Mouse (Mus musculus) heart, embryonic 13.5 days (tissue): ENCODE data around the gene Fam19a1. TPM values are rescaled to one million over a fixed set of nuclear protein-coding genes. Genes with fewer than 3 reads are reported as not detected.

Source experiments
- ATAC-seq: fragments of 200-750 bp; cut with Nextera tagmentation; 2 replicates; pipeline ENCODE4 v1.8.0; 2017; ENCODE audit warnings: moderate TSS enrichment; ENCODE audit not compliant: insufficient number of reproducible peaks, low FRiP score, low TSS enrichment; ENCODE audit errors: extremely low read depth
- H3K27ac ChIP-seq: fragments of 300-500 bp; sonication (generic); replicated peaks from 2 replicates; pipeline ENCODE4 v1.5.1; 2015; ENCODE audit warnings: moderate library complexity, mild to moderate bottlenecking, inconsistent platforms
- H3K27me3 ChIP-seq: fragments of 300-500 bp; sonication (generic); replicated peaks from 2 replicates; pipeline ENCODE4 v1.6.1; 2015; ENCODE audit warnings: mild to moderate bottlenecking, inconsistent platforms
- H3K36me3 ChIP-seq: fragments of 300-500 bp; sonication (generic); 2 replicates; pipeline ENCODE4 v1.6.1; 2015; ENCODE audit warnings: mild to moderate bottlenecking, inconsistent platforms
- H3K4me1 ChIP-seq: fragments of 300-500 bp; sonication (generic); 2 replicates; pipeline ENCODE4 v1.6.1; 2015; ENCODE audit warnings: inconsistent platforms
- H3K4me2 ChIP-seq: fragments of 300-500 bp; sonication (generic); 2 replicates; pipeline ENCODE4 v1.6.1; 2015; ENCODE audit warnings: inconsistent platforms, mild to moderate bottlenecking, moderate library complexity
- H3K4me3 ChIP-seq: fragments of 300-500 bp; sonication (generic); 2 replicates; pipeline ENCODE4 v1.5.1; 2015; ENCODE audit warnings: moderate library complexity, mild to moderate bottlenecking, inconsistent platforms
- H3K9ac ChIP-seq: fragments of 300-500 bp; sonication (generic); 2 replicates; pipeline ENCODE4 v1.6.1; 2015; ENCODE audit warnings: inconsistent platforms, mild to moderate bottlenecking, moderate library complexity
- H3K9me3 ChIP-seq: fragments of 300-500 bp; sonication (generic); 2 replicates; pipeline ENCODE4 v1.6.1; 2016; ENCODE audit warnings: inconsistent platforms
- WGBS: fragments of 180-500 bp; shearing (Covaris S2); methylation state at CpG from one replicate; pipeline ENCODE4 v1.1.7; 2015; ENCODE audit warnings: mixed read lengths; 5-methylcytosine and 5-hydroxymethylcytosine counted together
- polyA plus RNA-seq: library from polyadenylated mRNA; unstranded; fragments of >200 nt; fragmentation: Nextera tagmentation; extraction: Ambion mirVana; gene quantifications from 2 replicates; pipeline ENCODE4 v1.2.1, GENCODE M21; 2015

The Fam19a1 gene
- polyA plus RNA-seq, 1 experiment from 2014 or later = 0.64 TPM

DNA sequence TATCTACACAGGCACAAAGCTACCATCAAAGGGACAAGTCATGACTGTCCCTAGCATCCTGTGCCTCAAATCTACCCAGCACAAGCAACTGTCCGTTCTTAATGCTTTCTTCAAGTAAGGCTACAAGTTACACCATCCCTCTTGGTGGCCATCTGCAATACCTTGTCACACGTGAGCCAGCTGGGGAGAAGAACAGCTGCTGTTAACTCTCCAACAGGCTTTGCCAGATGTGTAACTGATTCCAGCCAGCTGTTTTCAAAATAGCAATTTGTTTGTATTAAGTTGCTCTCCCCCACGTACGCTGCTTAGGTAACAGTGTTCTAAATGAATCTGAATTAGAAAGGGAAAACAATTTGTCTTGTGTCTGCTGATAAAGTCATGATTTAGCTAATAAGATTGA lies 467.8 kb downstream of the Fam19a1 start:
- no peak overlapping the region for H3K9ac ChIP-seq
- H3K4me3 ChIP-seq = no peak overlapping the region
- no peaks in the 10 kb centered on the region for H3K4me1 ChIP-seq
- H3K9me3 ChIP-seq = no peaks in the 10 kb centered on the region
- WGBS = 68% methylated on average over 4 of the region's 4 CpGs
- no peaks in the 10 kb centered on the region for H3K27me3 ChIP-seq
- H3K4me2 ChIP-seq = no peak overlapping the region
- H3K27ac ChIP-seq = no peak overlapping the region
- no peak for ATAC-seq
- no peaks in the 10 kb centered on the region for H3K36me3 ChIP-seq

DNA sequence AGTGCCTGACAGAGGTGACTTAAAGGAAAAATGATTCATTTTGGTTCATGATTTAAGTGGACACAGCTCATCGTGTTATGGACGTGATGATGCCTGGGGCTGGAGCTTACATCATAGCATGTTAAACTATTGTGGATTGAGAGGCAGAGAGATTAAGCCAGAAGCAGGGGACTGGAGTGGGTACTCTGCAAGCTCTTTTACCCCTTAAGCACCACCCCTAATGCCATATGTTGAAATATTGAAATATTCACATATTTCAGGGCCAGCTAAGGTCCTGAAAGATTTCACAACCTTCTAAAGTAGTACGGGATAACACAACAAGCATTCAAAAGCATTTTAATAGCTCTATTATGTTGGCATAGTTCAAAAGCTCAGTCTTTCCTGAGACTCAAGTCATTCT lies 468.2 kb downstream of the Fam19a1 start:
- Histone ChIP-seq H3K27me3 (no peaks in the 10 kb centered on the region), H3K4me3 (no peak overlapping the region), H3K36me3 (no peaks in the 10 kb centered on the region), H3K9ac (no peak overlapping the region), H3K27ac (no peak overlapping the region), H3K4me1 (no peaks in the 10 kb centered on the region), H3K4me2 (no peak overlapping the region), H3K9me3 (no peaks in the 10 kb centered on the region)
- WGBS = 70% methylated on average over 3 of the region's 3 CpGs
- no peak for ATAC-seq

DNA sequence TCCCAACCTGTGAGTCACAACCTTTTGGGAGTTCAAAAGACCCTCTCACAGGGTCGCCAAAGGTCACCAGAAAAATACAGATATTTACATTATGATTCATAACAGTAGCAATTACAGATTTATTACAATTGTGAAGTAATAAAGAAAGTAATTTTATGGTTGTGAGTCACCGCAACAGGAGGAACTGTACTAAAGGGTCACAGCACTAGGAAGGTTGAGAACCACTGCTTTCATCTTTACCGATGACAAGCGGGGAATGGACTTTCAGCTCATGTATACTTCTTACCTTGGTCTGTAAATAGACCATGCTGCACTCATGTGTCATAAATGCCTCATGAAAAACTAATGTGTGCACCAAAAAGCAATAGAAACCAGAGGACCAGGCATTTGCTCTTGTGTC lies 474.5 kb downstream of the Fam19a1 start:
- no peak overlapping the region for H3K9ac ChIP-seq
- 78% methylated on average over 4 of the region's 4 CpGs for WGBS
- no peak overlapping the region for H3K4me2 ChIP-seq
- H3K27ac ChIP-seq = no peak overlapping the region
- no peaks in the 10 kb centered on the region for H3K9me3 ChIP-seq
- no peaks in the 10 kb centered on the region for H3K36me3 ChIP-seq
- no peak overlapping the region for H3K4me3 ChIP-seq
- no peaks in the 10 kb centered on the region for H3K4me1 ChIP-seq
- no peaks in the 10 kb centered on the region for H3K27me3 ChIP-seq
- no peak for ATAC-seq

DNA sequence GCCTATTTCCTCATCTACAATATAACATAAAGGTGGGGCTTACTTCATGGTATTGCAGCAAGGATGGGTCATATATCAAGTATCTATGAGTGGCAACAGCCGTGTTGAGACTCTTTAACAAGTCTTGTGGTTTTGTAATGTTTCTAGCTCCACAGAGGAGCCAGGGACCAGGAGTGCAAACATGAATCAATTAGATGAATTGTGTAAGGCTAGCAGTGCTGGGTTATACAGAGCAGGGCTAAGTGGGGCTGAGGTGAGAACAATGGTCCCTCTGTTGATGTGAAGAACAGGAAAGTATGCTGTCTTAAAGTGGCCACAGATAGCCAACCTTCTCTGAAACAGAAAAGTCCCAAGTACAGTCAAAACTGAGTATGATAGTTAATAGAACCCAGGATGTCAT lies 480.1 kb downstream of the Fam19a1 start:
- Histone ChIP-seq H3K36me3 (no peaks in the 10 kb centered on the region), H3K27ac (no peak overlapping the region), H3K4me2 (no peak overlapping the region), H3K4me3 (no peak overlapping the region), H3K9ac (no peak overlapping the region), H3K27me3 (no peaks in the 10 kb centered on the region), H3K4me1 (no peaks in the 10 kb centered on the region), H3K9me3 (no peaks in the 10 kb centered on the region)
- ATAC-seq = no peak
- 64% methylated on average over 1 of the region's 1 CpGs for WGBS

DNA sequence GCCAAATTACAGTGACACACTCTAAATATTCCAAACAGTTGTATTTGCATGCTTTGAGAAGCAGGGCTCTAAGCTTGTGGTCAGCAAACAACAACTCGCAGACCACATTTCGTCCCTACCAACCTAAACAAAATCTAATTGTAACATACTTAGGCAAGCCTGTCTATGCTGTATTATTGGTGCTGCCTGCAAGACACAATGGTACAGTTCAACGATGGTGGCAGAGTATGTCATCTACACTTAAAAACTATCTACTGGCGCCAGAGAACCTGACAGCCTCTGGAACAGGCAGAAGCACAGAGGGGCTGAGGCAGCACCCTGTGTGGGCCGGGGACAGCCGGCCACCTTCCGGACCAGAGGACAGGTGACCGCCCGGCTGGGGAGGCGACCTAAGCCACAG lies 482.2 kb downstream of the Fam19a1 start:
- Histone ChIP-seq H3K36me3 (no peaks in the 10 kb centered on the region), H3K9me3 (no peaks in the 10 kb centered on the region), H3K4me2 (no peak overlapping the region), H3K4me1 (no peaks in the 10 kb centered on the region), H3K27ac (no peak overlapping the region), H3K4me3 (no peak overlapping the region), H3K27me3 (no peaks in the 10 kb centered on the region), H3K9ac (no peak overlapping the region)
- 81% methylated on average over 10 of the region's 10 CpGs for WGBS
- ATAC-seq = no peak

DNA sequence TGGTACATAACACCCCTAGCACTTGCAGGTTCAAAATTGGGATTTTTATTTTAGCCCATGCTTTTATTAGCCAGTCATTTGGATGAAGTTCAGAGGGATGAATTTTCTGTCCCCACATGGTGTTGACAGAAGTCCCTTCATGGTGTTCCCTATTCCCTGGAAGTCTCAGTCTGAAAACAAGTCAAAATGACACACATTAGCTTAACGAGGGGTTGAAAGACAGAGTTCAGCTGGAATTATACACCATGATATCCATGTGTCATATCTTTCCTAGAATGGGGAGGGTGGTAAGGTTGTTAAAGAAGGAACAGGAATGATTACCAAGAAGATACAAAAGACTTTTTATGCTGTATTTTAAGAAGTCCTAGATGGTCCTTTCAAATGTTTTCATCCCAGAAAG lies 511.2 kb downstream of the Fam19a1 start:
- ATAC-seq = no peak
- 57% methylated on average over 1 of the region's 1 CpGs for WGBS

DNA sequence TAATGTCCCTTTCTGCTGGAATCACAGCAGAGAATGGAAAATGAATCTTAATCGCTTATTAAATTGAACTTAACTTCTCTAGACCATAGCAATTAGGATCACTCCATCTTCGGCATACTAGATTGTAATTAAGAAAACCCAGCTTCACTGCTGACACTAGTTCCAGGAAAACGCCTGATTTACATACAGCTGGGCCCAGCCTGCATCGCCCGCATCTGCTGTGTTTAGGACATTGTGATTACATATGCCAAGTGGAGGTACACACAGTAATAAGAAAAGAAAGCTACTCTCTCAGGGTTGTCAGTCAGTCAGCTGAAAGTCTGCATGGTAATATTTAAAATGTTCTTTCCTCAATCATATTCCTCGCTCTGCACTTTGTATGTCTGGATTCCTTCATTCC lies 518.6 kb downstream of the Fam19a1 start:
- no peak overlapping the region for H3K9ac ChIP-seq
- H3K27ac ChIP-seq = no peak overlapping the region
- ATAC-seq = no peak
- H3K9me3 ChIP-seq = no peaks in the 10 kb centered on the region
- no peaks in the 10 kb centered on the region for H3K4me1 ChIP-seq
- 81% methylated on average over 6 of the region's 6 CpGs for WGBS
- H3K36me3 ChIP-seq = no peaks in the 10 kb centered on the region
- H3K27me3 ChIP-seq = no peaks in the 10 kb centered on the region
- no peak overlapping the region for H3K4me3 ChIP-seq
- H3K4me2 ChIP-seq = no peak overlapping the region

More for the DNA sequence above, 511.2 kb downstream of the Fam19a1 start:
- Histone ChIP-seq H3K27me3 (no peaks in the 10 kb centered on the region), H3K9me3 (no peaks in the 10 kb centered on the region), H3K4me1 (no peaks in the 10 kb centered on the region), H3K4me2 (no peak overlapping the region), H3K9ac (no peak overlapping the region), H3K4me3 (no peak overlapping the region), H3K36me3 (no peaks in the 10 kb centered on the region), H3K27ac (no peak overlapping the region)

DNA sequence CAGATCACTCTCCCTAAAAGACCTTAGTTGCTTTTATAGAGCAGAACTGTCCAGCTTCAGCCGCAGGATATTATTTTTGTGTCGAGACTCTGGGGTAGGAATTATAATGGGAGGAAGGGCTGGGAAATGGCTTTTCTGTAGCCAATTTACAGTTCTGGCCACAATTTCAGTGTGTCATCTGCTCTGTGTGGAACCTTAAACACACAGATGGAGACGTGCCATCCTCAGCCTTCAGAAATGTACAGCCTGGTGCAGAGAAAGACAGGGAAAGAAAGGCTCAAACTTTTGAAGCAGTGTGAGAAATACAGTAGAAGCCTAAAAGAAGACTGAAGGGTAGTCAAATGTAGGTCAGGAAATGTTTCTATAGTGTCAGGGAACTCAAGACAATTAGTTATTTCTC lies 519.3 kb downstream of the Fam19a1 start:
- Histone ChIP-seq H3K36me3 (no peaks in the 10 kb centered on the region), H3K4me2 (no peak overlapping the region), H3K27ac (no peak overlapping the region), H3K9ac (no peak overlapping the region), H3K4me1 (no peaks in the 10 kb centered on the region), H3K9me3 (no peaks in the 10 kb centered on the region), H3K4me3 (no peak overlapping the region), H3K27me3 (no peaks in the 10 kb centered on the region)
- 69% methylated on average over 3 of the region's 3 CpGs for WGBS
- no peak for ATAC-seq

DNA sequence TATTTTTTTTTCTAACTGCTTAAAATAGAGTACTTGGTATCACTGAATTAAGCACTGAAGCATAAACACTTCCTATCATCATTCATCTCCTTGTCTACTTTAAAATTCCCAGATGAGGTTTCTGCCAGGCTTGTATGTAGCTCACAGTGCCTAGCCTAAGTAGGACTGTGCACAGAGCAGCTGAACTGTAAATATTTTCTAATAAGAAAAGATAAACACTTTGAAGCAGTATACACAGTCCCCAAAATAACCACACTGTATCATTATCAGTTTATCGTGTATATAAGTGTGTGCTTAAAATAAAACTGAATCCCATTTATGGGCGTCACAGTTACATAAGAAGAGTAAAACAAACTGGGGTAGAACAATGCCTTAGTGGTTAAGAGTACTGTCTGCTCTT lies 522.7 kb downstream of the Fam19a1 start:
- Histone ChIP-seq H3K27ac (no peak overlapping the region), H3K27me3 (no peaks in the 10 kb centered on the region), H3K9me3 (no peaks in the 10 kb centered on the region), H3K36me3 (no peaks in the 10 kb centered on the region), H3K9ac (no peak overlapping the region), H3K4me2 (no peak overlapping the region), H3K4me3 (no peak overlapping the region), H3K4me1 (no peaks in the 10 kb centered on the region)
- 52% methylated on average over 2 of the region's 2 CpGs for WGBS
- no peak for ATAC-seq

DNA sequence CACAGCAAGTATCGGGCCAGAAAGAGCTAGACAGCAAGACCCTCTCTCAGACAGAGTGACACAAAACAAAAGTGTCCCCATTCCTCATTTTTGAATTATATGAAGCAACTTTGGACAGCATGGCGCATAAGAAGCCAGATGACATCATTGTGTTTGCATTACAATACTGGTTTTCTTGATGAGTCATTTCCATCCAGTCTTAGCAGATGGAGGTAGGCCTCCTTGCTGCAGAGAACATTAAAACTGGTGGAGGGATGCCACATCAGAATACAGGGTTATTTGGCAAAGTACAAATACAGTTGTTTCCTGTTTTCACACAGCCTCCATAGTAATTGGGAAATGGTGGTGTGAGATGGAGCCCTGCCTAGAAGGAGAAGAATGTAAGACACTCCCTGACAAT lies 535.8 kb downstream of the Fam19a1 start:
- Histone ChIP-seq H3K9me3 (no peaks in the 10 kb centered on the region), H3K27ac (no peak overlapping the region), H3K9ac (no peak overlapping the region), H3K4me3 (no peak overlapping the region), H3K27me3 (no peaks in the 10 kb centered on the region), H3K36me3 (no peaks in the 10 kb centered on the region), H3K4me2 (no peak overlapping the region), H3K4me1 (no peaks in the 10 kb centered on the region)
- 69% methylated on average over 2 of the region's 2 CpGs for WGBS
- no peak; the same call in 1 of the 2 replicates for ATAC-seq

DNA sequence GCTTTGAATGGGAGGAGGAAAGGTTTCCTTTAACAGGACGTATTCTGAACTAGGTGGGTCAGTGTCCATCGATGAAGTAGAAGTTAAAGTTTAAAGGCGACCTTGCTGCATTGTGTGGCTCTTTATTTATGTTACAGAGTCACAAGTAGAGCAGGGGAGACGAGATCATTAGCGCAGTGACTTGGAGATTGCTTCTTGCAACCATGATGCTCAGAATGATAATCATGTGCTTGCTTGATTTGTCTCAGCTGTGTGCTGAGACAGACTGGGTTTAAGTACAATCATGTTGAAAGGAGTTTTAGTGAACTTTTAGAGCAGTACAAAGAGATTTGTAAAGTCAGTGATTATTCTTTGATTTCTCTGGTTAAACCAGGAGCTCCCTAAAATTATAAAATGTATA lies 536.3 kb downstream of the Fam19a1 start:
- Histone ChIP-seq H3K4me2 (no peak overlapping the region), H3K27ac (no peak overlapping the region), H3K9ac (no peak overlapping the region), H3K4me3 (no peak overlapping the region), H3K9me3 (no peaks in the 10 kb centered on the region), H3K4me1 (no peaks in the 10 kb centered on the region), H3K27me3 (no peaks in the 10 kb centered on the region), H3K36me3 (no peaks in the 10 kb centered on the region)
- 68% methylated on average over 5 of the region's 5 CpGs for WGBS
- ATAC-seq = no peak

DNA sequence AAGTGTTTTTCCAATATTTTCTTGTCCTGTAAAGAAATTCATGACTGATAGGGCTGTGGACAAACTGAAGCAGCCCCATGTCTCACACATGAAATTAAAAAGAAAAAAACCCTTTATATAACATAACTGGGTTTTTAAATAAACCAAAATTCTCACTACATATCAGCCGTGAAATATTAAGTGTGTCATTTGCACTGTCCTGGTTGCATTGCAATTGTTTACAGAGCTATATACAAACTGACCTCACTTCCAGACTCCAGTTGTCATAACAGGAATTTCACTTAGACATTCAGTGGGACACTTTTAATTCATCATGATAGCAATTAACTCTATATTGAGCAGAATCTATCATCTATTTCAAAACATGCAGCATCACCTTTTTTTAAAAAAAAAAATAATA lies 553.4 kb downstream of the Fam19a1 start:
- H3K27me3 ChIP-seq = no peaks in the 10 kb centered on the region
- WGBS = 87% methylated on average over 1 of the region's 1 CpGs
- ATAC-seq = no peak
- H3K4me2 ChIP-seq = no peak overlapping the region
- no peaks in the 10 kb centered on the region for H3K36me3 ChIP-seq
- no peaks in the 10 kb centered on the region for H3K4me1 ChIP-seq
- H3K27ac ChIP-seq = no peak overlapping the region
- H3K9me3 ChIP-seq = peaks cover 8% of the 10 kb centered on the region; the same call in 1 of the 2 replicates
- H3K4me3 ChIP-seq = no peak overlapping the region
- H3K9ac ChIP-seq = no peak overlapping the region

DNA sequence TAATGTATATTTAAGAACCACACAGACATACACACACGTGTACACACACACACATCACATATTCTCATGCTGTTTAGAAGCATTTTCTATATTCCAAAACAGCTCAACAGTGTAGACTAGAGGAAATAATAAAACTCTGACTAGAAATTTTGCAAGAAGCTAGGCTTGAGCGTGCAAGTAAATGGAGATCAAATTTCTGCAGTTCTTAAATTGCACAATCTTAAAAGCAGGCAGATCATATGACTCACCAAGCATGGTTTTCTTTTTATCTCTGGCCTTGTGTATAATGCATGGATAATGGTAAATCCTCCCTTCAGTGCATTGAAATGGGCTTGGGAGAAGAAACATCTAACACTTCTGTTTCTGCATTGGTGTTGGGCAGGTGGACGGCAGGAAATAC lies 564.9 kb downstream of the Fam19a1 start:
- no peaks in the 10 kb centered on the region; the same call in 1 of the 2 replicates for H3K9me3 ChIP-seq
- no peaks in the 10 kb centered on the region for H3K4me1 ChIP-seq
- H3K4me3 ChIP-seq = no peak overlapping the region
- H3K27ac ChIP-seq = no peak overlapping the region
- ATAC-seq = no peak
- no peak overlapping the region for H3K4me2 ChIP-seq
- no peaks in the 10 kb centered on the region for H3K36me3 ChIP-seq
- 63% methylated on average over 3 of the region's 3 CpGs for WGBS
- no peak overlapping the region for H3K9ac ChIP-seq
- H3K27me3 ChIP-seq = no peaks in the 10 kb centered on the region
